Mouse (Mus musculus) hindlimb bud, embryonic 11.5 days (tissue): ENCODE data around the gene Olfr1350.
A peak's percentile ranks its signal among the peaks of the same experiment; 100 is the strongest.
"Not testable (repeated sequence)": the region's sequence is repeated elsewhere in the genome, so short reads cannot be mapped to it uniquely, and the experiment has no call there.

Experiments
- DNase-seq: peaks from one replicate; pipeline ENCODE4 v3.0.0-alpha.2; 2012; ENCODE audit warnings: low read depth, low spot score; ENCODE audit errors: extremely low spot score

Gene Olfr1350

DNA sequence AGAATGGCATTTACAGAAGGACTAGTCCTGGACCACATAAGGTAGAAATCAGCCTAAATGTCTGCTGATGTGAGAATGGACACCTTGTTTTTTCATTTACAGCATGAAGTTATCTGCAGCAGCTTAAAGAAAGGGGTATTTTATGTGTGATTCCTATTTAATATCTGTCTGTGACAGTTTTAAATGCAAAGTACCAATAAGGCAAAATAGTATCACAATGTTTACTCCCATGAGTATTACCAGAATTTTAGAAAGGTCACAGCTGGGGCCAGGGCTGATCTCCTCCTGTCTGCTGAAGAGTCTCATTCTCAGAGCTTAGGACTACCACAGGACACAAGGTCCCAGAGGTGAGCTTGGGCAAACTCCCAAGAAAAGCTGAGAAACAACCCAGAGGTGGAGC lies at the start of gene Olfr1350:
Gene Olfr1350, plus strand, starts transcription at position 301 of the 400 bp plus-strand sequence.
- DNase-seq, result no peak

DNA sequence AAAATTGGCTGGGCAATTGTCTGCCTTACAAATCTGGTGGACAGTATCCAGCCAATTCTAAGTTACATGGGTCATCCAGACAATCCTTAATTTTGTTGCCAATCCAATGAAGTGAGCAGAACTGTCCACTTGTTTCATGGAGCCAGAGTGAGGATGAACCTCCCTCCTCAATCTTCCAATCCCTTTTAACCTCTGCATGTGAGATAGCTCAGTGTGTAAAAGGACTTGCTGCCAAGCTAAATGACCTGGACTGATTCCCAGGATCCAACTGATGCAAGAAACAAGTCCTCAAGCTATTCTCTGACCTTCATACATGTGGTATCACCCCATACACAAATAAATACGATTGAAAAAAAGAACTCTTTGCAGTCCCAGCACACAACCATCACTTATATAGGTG lies 43.0 kb upstream of the Olfr1350 start:
- no peak for DNase-seq

- no peak for DNase-seq
Observed at GRCm38 (mm10) chr7:6522850-6523249, 41.8 kb upstream of the Olfr1350 start, which contains the start of gene Olfr1349. Olfr1349 (minus strand) TSS chr7:6522950.

DNA sequence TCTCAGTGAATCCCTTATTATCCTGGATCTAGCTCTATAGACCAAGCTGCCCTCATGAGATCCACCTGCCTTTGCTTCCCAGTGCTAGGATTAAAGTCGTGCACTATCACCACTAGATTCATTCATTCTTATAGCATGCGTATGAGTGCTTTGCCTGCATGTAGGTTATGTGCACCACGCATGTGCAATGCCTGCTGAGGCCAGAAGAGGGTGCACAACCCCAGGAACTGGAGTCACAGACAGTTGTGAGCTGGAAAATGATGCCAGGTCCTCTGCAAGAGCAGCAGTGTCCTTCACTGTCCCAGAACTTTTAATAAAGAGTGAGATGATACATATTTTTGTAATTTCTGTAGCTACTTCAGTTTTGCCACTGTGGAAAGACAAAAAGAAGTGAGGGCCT lies 39.6 kb upstream of the Olfr1350 start:
- DNase-seq, result no peak

DNA sequence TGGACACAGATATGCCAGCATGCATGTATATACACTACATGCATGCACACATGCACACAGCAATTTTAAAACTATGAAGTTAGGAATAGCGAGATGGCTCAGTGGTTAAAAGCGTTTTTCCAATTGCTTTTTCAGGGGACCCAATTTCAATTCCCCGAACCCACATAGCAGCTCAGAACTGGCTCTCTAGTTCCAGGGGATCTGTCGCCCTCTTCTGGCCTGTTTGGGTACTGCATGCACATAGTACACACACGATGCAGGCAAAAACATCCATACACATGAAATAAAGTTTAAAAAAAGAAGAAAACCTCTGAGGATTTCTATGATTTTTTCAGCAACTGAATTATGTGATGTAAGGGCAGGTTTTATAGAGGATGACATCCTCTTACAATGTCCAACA lies 38.5 kb upstream of the Olfr1350 start:
- DNase-seq, result no peak

DNA sequence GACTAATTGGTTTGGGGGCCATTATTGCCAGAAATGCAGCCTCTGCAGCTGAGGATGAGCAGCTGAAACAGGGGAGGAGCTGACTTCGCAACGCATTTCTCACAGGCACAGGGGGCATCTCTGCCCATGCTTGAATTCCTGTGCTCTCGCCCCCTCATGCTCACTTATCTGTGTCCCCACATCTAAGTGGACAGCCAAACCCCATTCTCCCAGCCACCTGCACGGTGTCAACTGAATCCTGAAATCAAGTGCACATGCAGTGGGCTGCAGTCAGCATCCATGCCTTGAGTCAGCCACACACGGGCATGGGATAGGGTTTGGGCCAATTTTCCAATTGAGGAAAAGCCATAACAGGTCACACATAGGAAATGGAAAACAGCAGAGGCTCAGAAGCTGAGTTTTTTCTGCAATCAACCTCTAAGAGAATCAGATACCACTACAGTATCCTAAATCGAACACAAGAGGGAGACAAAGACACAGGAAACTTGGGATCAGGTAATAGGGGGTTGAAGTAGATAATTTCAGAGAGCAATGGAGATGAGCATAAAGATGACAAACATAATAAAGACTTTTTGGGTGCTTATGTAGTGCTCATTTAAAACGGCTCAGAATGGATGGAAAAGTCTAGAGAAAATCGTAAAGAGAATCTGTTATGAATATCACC lies 21.6 kb downstream of the Olfr1350 start:
- peak; percentile 49 for DNase-seq

GRCm38 (mm10) chr7:6588766-6589165 lies 24.1 kb downstream of the Olfr1350 start:
- DNase-seq, result not testable (repeated sequence)

DNA sequence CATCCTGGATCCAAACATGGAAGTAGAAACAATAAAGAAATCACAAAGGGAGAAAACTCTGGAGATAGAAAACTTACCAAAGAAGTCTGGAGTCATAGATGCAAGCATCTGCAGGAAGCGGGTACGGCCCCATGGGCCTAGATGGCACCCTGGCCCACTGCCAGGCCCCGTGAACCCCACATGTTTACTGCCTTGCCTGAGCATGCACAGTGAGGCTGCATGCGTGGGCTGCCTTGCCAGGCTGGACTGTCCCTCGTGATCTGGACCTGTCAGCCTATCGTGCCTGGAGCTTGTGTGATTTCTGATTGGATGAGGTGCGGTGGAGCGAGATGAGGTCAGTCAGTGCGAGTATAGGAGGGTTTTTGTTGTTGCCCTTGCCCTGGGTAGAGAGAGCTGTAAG lies 38.7 kb downstream of the Olfr1350 start:
- DNase-seq, result no peak
